Mouse (Mus musculus): ENCODE measurements around the gene Atp6v0d1.

Gene Atp6v0d1

GRCm38 (mm10) chr8:105537011-105537677, 28.7 kb downstream of the Atp6v0d1 start:
- DNase-seq (ENCODE audit: low read depth, low spot score) = no peak

GRCm38 (mm10) chr8:105536546-105536945, 29.3 kb downstream of the Atp6v0d1 start:
- no peak for DNase-seq (ENCODE audit: low read depth, low spot score)

GRCm38 (mm10) chr8:105533892-105534329, 31.9 kb downstream of the Atp6v0d1 start:
- DNase-seq (ENCODE audit: low read depth, low spot score) = no peak

- DNase-seq (ENCODE audit: low read depth, low spot score) = no peak
Observed at GRCm38 (mm10) chr8:105533439-105533838, 32.4 kb downstream of the Atp6v0d1 start.

- DNase-seq (ENCODE audit: low read depth, low spot score) = no peak
Observed at GRCm38 (mm10) chr8:105531774-105532173, 34.1 kb downstream of the Atp6v0d1 start.

- no peak for DNase-seq (ENCODE audit: low read depth, low spot score)
Observed at GRCm38 (mm10) chr8:105529271-105529670, 36.6 kb downstream of the Atp6v0d1 start.

- DNase-seq (ENCODE audit: low read depth, low spot score) = no peak
Observed at GRCm38 (mm10) chr8:105528206-105528605, 37.6 kb downstream of the Atp6v0d1 start.

- DNase-seq (ENCODE audit: low read depth, low spot score) = no peak
Observed at GRCm38 (mm10) chr8:105527110-105527509, 38.7 kb downstream of the Atp6v0d1 start.

- no peak for DNase-seq (ENCODE audit: low read depth, low spot score)
Observed at GRCm38 (mm10) chr8:105522890-105523289, 43.0 kb downstream of the Atp6v0d1 start.

GRCm38 (mm10) chr8:105521995-105522769, 43.7 kb downstream of the Atp6v0d1 start:
- DNase-seq (ENCODE audit: low read depth, low spot score) = no peak

GRCm38 (mm10) chr8:105521061-105521460, 44.8 kb downstream of the Atp6v0d1 start:
- no peak for DNase-seq (ENCODE audit: low read depth, low spot score)

GRCm38 (mm10) chr8:105520521-105520920, 45.3 kb downstream of the Atp6v0d1 start:
- DNase-seq (ENCODE audit: low read depth, low spot score) = no peak

GRCm38 (mm10) chr8:105519591-105519990, 46.3 kb downstream of the Atp6v0d1 start:
- no peak for DNase-seq (ENCODE audit: low read depth, low spot score)

- no peak for DNase-seq (ENCODE audit: low read depth, low spot score)
Observed at GRCm38 (mm10) chr8:105518436-105519313, 47.2 kb downstream of the Atp6v0d1 start, which contains the start of gene Hsd11b2. Gene Hsd11b2, plus strand, starts transcription at chr8:105518755.

GRCm38 (mm10) chr8:105517346-105517745, 48.5 kb downstream of the Atp6v0d1 start:
- DNase-seq (ENCODE audit: low read depth, low spot score) = no peak

- peak; percentile 78 for DNase-seq (ENCODE audit: low read depth, low spot score)
Observed at GRCm38 (mm10) chr8:105516018-105516645, 49.7 kb downstream of the Atp6v0d1 start.

GRCm38 (mm10) chr8:105514656-105515055, 51.2 kb downstream of the Atp6v0d1 start:
- no peak for DNase-seq (ENCODE audit: low read depth, low spot score)

- no peak for DNase-seq (ENCODE audit: low read depth, low spot score)
Observed at GRCm38 (mm10) chr8:105514194-105514593, 51.7 kb downstream of the Atp6v0d1 start.

- no peak for DNase-seq (ENCODE audit: low read depth, low spot score)
Observed at GRCm38 (mm10) chr8:105509997-105510735, 55.7 kb downstream of the Atp6v0d1 start.

GRCm38 (mm10) chr8:105508758-105509157, 57.1 kb downstream of the Atp6v0d1 start:
- no peak for DNase-seq (ENCODE audit: low read depth, low spot score)

- DNase-seq (ENCODE audit: low read depth, low spot score) = no peak
Observed at GRCm38 (mm10) chr8:105506977-105507376, 58.9 kb downstream of the Atp6v0d1 start.
